ENCODE assay signal across 16 mouse cellular contexts in genomic region chr11:79059850-79060249, GRCm38 (mm10).
DNase-seq lines count a peak whose midpoint lies in the region; ATAC-seq and TF ChIP-seq lines count a peak whose summit lies in the region.
"Had no signal": no experiment of that assay in that cellular context is flagged by ENCODE, and none has a peak within 500 bp of the region (broad histone marks: within the 10 kb centered on the region; RNA-seq: fewer than 3 reads in every experiment).

No protein-coding gene starts in this region.

- H3K4me1 ChIP-seq in heart, embryonic 11.5 days (ENCODE audit: control insufficient read depth, insufficient read depth, low read length): peaks cover 70% of the 10 kb centered on the region
- peaks cover 78% of the 10 kb centered on the region for H3K4me1 ChIP-seq in liver, embryonic 13.5 days (replicated peaks)
- H3K4me1 ChIP-seq in liver, postnatal 0 days (ENCODE audit: insufficient read depth): peaks cover 8% of the 10 kb centered on the region; the same call in 1 of the 2 replicates
- peaks cover 63% of the 10 kb centered on the region for H3K4me1 ChIP-seq in olfactory bulb, adult 2 months (ENCODE audit: control insufficient read depth, insufficient read depth, low read length)

- no peaks in the 10 kb centered on the region for H3K27me3 ChIP-seq in heart, embryonic 11.5 days (ENCODE audit: control insufficient read depth, insufficient read depth, low read length)
- H3K27me3 ChIP-seq in liver, embryonic 13.5 days: no peaks in the 10 kb centered on the region
- H3K27me3 ChIP-seq in liver, postnatal 0 days (ENCODE audit: insufficient read depth, low read length): no peaks in the 10 kb centered on the region
- H3K27me3 ChIP-seq: embryonic facial prominence, embryonic 13.5 days; forebrain, embryonic 13.5 days; limb, embryonic 12.5 days had no signal

- ATAC-seq in heart, embryonic 11.5 days (replicated peaks; ENCODE audit: insufficient number of reproducible peaks, low FRiP score, low TSS enrichment): no peak
- no peak for ATAC-seq in liver, embryonic 13.5 days (ENCODE audit: low read depth)
- ATAC-seq in liver, postnatal 0 days: no peak
- ATAC-seq: forebrain, embryonic 13.5 days had no signal

- TF ChIP-seq EP300 in liver, postnatal 0 days (IDR thresholded peaks at IDR 0.05; ENCODE audit: low read depth): no peak

- H3K4me2 ChIP-seq in heart, embryonic 11.5 days: peak overlapping the region; percentile 37
- H3K4me2 ChIP-seq in liver, embryonic 13.5 days: no peak overlapping the region
- no peak overlapping the region for H3K4me2 ChIP-seq in liver, postnatal 0 days (ENCODE audit: low read depth, low read length)
- H3K4me2 ChIP-seq: embryonic facial prominence, embryonic 13.5 days; forebrain, embryonic 13.5 days; limb, embryonic 12.5 days; lung, embryonic 14.5 days had no signal

- DNase-seq in heart, adult 8-10 months (ENCODE audit: low spot score): no peak
- no peak for DNase-seq in liver, embryonic 13.5 days
- no peak for DNase-seq in liver, postnatal 0 days
- DNase-seq in NIH3T3 (ENCODE audit: low read depth): peak; percentile 48
- DNase-seq in cerebellum, postnatal 14 days: no peak
- DNase-seq in left cerebral cortex, adult 11 months (ENCODE audit: low spot score): no peak
- DNase-seq: cerebellum, adult 9-10 months; kidney, postnatal 14 days; lung, embryonic 14.5 days; retina, postnatal 1 day; spleen, adult 18-20 months had no signal

- H3K9me3 ChIP-seq in heart, embryonic 11.5 days (replicated peaks; ENCODE audit: control insufficient read depth, low read length): no peaks in the 10 kb centered on the region
- no peaks in the 10 kb centered on the region for H3K9me3 ChIP-seq in liver, embryonic 13.5 days (replicated peaks)
- no peaks in the 10 kb centered on the region for H3K9me3 ChIP-seq in liver, postnatal 0 days (ENCODE audit: low read length)
- H3K9me3 ChIP-seq: embryonic facial prominence, embryonic 13.5 days; forebrain, embryonic 13.5 days; limb, embryonic 12.5 days had no signal

- peak overlapping the region; percentile 50 for H3K9ac ChIP-seq in heart, embryonic 11.5 days (ENCODE audit: low read depth, low read length)
- peak overlapping the region; percentile 23; the same call in 1 of the 2 replicates for H3K9ac ChIP-seq in liver, embryonic 13.5 days
- no peak overlapping the region for H3K9ac ChIP-seq in liver, postnatal 0 days (replicated peaks)
- H3K9ac ChIP-seq: embryonic facial prominence, embryonic 13.5 days; forebrain, embryonic 13.5 days; limb, embryonic 12.5 days; lung, embryonic 14.5 days had no signal

- 27% methylated on average over 5 of the region's 5 CpGs for WGBS in heart, embryonic 11.5 days (ENCODE audit: insufficient replicate concordance)
- 49% methylated on average over 5 of the region's 5 CpGs for WGBS in liver, embryonic 13.5 days (ENCODE audit: insufficient replicate concordance)
- WGBS in liver, postnatal 0 days (ENCODE audit: insufficient replicate concordance): 51% methylated on average over 5 of the region's 5 CpGs
- 48% methylated on average over 5 of the region's 5 CpGs for WGBS in olfactory bulb, adult 2 months

- TF ChIP-seq CTCF in liver, postnatal 0 days (IDR thresholded peaks at IDR 0.05; ENCODE audit: low read depth): no peak
- TF ChIP-seq CTCF in olfactory bulb, adult 2 months (IDR thresholded peaks at IDR 0.05; ENCODE audit: insufficient read depth, low read depth, low read length): no peak

- no peaks in the 10 kb centered on the region for H3K36me3 ChIP-seq in heart, embryonic 11.5 days (ENCODE audit: control insufficient read depth, insufficient read depth, low read length)
- H3K36me3 ChIP-seq in liver, embryonic 13.5 days: no peaks in the 10 kb centered on the region
- no peaks in the 10 kb centered on the region for H3K36me3 ChIP-seq in liver, postnatal 0 days (replicated peaks; ENCODE audit: insufficient read depth, low read length)
- H3K36me3 ChIP-seq: embryonic facial prominence, embryonic 13.5 days; limb, embryonic 12.5 days had no signal

- no peak overlapping the region for H3K4me3 ChIP-seq in heart, embryonic 11.5 days (ENCODE audit: low read depth, low read length)
- no peak overlapping the region for H3K4me3 ChIP-seq in liver, embryonic 13.5 days (replicated peaks)
- no peak overlapping the region for H3K4me3 ChIP-seq in liver, postnatal 0 days (ENCODE audit: low read depth, low read length)
- no peak overlapping the region for H3K4me3 ChIP-seq in olfactory bulb, adult 2 months (ENCODE audit: insufficient read depth, low read depth, low read length)
- H3K4me3 ChIP-seq: embryonic facial prominence, embryonic 13.5 days; forebrain, embryonic 13.5 days; limb, embryonic 12.5 days had no signal

- TF ChIP-seq POLR2A in olfactory bulb, adult 2 months (IDR thresholded peaks at IDR 0.05; ENCODE audit: insufficient read depth, low read depth, low read length): no peak

- H3K27ac ChIP-seq in heart, embryonic 11.5 days (ENCODE audit: low read depth, low read length): peak overlapping the region; percentile 89
- peak overlapping the region; percentile 53 for H3K27ac ChIP-seq in liver, embryonic 13.5 days
- no peak overlapping the region for H3K27ac ChIP-seq in liver, postnatal 0 days (ENCODE audit: low read depth)
- H3K27ac ChIP-seq in olfactory bulb, adult 2 months (ENCODE audit: insufficient read depth, low read depth, low read length): peak overlapping the region; percentile 4
- H3K27ac ChIP-seq: embryonic facial prominence, embryonic 13.5 days; forebrain, embryonic 13.5 days; limb, embryonic 12.5 days had no signal
